Mouse (Mus musculus) ovary, postnatal 14 days (tissue): ENCODE results near the gene Ttc3.
A peak's percentile ranks its signal among the peaks of the same experiment; 100 is the strongest.
"Not testable (repeated sequence)": the region's sequence is repeated elsewhere in the genome, so short reads cannot be mapped to it uniquely, and the experiment has no call there.

Experiments
- DNase-seq: peaks from one replicate; pipeline ENCODE4 v3.0.0; 2022; ENCODE audit warnings: low spot score

Gene Ttc3

DNA sequence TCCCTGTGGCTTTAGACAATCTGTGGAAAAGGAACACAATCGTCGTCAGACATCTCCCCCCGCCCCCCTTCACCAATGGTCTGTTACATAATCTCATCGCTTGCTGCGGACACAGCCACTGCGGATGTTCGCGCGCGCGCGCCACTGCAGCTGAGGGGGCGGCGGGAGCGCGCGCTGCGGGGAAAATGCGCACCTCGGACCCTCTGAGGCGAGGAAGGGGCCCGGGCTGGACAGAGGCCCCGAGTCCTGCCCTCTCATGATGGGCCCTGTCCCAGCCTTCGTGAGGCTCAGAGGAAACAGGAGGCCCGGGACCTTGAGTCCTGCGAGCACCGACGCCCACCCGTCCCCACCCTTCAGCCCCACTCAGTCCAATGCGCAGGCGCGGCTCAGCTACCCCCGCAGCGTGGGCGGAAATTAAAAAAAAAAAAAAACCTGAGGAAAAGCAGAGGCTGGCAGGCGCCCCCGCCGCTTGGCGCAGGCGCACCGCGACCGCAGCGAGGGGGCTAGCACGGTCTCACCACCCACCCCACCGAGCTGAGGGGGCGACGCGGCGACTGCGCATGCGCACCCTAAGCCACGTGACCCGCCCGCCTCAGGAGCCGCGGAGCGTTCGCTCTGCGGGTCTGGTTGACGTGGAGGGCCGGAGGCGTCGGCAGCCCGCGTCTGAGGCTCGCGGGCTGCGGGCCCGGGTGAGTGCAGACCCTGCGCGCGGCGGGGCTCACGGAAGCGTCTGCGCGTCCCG, at the start of gene Ttc3:
Gene Ttc3, plus strand, starts transcription at position 446 of the 742 bp plus-strand sequence.
- peak; percentile 92 for DNase-seq

DNA sequence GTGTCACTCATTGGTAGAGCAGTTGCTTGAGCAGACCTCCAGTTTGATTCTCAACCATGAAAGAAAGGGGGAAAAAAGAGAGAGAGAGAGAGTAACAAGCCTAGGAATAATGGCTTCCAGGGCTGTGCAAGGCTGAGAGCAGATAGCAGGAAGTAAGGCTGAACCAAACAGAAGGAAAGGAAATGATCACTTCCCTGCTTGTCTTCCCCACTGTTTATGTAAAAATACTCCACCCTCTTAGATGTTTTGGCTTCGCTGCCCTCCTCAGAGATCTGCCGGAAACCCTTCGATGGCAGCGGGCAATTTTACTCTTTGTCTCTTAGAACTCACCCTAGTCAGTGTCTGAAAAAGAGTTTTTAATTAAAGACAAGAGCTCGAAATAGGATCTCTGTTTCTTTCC, 46.7 kb upstream of the Ttc3 start:
- no peak for DNase-seq

DNA sequence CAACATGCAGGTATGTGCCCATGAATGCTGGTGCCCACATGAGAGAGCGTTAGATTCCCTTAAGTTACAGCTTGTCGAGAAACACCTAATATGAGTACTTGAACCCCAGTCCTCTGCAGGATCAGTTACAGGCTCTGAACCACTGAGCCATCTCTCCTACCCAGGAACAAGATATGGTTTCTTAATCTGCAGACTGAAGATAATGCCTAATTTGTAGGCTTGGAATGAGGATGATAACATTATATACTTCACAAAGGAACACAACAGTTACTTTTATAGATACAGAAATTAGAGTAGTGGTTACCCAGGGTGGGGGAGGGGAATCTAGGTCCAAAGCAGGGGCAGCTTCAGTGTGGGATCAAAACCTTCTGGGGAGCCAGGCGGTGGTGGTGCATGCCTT, 44.4 kb upstream of the Ttc3 start:
- no peak for DNase-seq

DNA sequence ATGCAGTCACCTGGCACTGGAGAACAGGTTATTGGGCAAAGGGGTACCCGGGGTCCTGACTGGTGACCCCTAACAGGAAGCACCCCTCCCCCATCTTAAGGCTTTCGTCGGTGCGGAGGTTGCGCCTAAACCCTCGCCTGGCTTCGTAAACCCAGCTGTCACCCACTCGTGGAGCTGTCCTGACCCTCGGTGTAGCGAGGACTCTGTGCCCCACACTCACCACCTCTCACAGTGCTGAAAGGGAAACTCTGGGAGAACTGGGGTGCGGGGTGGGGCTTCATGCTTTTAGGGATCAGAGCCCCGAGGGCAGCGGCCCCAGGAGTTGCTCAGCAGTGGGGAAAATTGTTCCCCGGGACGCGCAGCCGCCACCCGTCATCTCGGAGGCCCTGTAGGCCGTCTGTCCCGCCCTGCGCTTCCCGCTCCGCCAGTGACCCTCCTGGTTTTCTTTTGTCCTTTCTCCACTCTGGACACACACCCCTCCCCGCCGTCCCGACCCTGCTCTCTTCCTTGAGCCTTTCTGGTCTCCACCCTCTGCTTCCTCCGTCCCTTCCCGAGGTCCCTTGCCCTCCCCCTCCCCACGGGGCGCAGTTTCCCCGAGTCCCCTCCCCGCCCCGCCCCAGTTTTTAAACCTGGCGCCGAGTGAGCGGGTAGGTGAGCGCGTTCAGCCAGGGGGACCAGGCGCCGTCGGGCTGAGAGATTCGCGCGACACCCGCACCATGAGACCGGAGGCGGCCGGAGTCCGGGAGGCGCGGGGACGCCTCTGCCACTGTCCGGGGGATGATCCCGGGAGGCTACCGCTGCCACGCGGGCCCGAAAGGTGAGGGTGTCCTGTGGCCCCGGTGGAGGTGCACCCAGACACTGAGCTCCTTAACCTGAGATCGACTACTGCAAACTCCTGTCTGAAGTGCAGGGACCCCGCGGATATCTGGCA, 42.4 kb upstream of the Ttc3 start, which contains the start of gene Ripply3:
Gene Ripply3, plus strand, starts transcription at position 640 of the 931 bp plus-strand sequence.
- DNase-seq: peak; percentile 25

DNA sequence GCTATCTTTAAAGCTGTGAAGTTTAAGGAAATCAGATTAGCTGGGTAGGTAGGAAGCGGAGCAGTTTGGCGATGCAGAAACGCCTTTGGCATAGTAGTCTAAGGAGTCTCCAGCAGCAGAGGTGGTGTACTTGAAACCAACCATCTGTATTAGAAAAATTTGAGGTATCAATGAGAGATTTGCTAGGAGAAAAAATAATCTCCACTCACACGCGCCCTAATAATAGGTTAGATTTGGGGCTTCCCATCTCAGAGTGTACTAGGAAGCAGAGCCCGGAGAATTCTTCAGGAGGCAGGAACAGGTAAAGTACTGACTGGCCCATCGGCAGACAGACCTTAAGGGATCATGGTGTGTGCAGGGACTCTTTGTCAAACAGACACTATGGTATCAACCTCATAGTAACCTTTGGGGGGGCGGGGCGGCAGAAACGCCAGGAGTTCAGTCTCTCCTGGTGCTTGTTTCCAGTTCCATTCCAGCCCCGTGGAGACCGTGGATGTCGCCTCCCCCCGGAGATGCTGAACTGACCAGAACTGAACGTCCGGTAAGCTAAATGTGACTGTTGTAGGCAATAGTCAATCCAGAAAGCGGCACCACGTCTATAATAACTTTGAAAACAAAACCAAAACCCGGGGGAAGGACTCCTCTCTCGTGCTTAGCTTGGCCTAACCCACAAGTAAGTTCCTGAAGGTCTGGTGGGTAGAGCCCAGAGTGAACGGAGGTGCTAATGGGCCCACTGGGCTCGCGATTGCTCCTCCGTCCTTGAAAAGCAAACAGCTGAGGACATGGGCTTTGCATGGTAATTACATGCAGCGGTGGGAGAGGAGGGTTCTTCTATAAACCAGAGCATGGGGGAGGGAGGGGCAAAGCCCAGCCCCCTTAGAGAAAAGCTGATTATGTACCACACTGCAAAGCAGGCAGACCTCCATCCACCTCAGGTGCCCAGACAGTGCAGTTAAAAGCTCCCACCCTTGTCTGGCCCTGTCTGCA, 41.2 kb upstream of the Ttc3 start:
- DNase-seq: no peak

DNA sequence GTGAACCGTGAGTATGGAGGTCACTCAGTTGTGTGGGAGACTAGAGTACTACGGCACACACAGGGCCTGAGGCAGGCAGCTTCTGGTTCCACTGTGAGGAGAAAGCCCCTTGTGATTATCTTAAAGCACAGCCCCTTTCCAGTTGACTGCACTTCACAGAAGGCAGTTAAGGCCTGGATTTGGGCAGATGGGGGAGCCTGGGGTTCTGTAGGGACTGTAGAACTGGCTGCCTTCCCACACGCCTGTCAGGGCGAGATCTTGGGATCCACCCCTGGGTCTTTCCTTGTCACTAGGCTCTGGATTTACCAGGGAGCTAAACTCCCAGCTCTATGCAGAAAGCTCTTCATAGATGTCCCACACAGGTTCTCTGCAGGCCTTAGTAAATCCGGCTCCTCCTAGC, 40.0 kb upstream of the Ttc3 start:
- no peak for DNase-seq

DNA sequence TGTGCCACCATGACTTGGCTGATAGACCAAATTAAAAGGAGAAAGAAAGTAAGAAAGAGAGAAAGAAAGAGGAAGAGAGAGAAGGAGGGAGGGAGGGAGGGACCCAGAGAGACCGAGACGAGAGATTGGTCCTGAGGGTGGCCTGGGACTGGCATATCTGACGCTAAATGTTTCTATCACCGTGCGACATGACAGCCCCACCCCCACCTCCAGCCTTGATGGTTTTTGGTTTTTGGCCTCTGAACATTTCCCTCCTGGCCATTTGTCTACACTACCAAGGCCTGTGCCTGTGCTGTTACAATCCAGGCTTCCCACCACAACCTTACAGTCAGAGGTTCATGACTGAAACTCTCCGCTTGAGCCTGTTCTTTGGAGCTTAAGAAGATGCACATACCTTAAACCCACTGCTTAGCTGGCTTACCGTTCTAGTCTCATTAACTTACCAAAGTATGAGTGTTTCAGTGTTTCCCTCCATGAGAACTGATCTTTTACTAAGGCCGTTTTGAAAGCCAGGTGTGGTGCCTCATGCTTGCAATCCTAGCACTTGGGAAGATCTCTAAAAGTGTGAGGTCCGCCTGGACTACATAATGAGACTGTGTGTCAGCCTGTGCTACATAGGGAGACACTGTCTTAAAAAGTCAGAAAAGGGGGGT, 39.1 kb upstream of the Ttc3 start:
- DNase-seq: no peak

DNA sequence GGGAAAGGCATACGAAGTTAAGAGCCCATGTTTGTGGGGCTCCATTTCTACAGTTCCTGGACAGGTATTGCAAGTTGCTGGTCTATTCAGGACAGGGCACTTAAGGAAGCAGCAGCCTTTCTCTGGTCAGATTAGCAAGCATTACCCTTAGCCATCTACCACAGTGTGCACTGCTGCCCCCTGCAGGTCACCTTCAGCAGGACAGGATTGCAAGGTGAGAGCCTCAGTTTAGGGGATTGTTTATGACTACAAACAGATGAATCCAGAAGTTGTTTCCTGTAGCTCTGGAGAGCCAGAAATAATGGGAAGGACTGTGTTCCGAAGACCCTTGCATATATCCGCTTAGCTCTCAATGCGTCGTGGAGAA, 38.5 kb upstream of the Ttc3 start:
- DNase-seq: peak; percentile 52

DNA sequence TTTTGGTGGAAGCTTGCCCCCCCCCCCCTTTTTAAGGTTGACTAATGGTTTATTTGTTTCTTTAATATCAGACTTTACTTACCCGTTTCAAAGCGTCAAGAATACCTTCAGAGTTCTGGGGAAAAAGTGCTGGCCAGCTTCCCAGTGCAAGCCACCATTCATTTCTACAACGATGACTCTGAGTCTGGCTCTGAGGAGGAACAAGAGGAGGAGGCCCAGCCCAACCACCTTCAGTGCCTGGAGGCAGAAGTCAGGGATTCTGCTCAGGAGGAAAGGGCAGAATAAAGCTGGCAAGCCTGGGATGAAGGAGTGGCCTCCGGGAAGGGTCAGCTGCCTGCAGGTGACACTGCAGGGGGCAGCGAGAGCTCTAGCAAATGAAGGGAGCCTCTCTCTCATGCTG, 34.8 kb upstream of the Ttc3 start:
- no peak for DNase-seq

DNA sequence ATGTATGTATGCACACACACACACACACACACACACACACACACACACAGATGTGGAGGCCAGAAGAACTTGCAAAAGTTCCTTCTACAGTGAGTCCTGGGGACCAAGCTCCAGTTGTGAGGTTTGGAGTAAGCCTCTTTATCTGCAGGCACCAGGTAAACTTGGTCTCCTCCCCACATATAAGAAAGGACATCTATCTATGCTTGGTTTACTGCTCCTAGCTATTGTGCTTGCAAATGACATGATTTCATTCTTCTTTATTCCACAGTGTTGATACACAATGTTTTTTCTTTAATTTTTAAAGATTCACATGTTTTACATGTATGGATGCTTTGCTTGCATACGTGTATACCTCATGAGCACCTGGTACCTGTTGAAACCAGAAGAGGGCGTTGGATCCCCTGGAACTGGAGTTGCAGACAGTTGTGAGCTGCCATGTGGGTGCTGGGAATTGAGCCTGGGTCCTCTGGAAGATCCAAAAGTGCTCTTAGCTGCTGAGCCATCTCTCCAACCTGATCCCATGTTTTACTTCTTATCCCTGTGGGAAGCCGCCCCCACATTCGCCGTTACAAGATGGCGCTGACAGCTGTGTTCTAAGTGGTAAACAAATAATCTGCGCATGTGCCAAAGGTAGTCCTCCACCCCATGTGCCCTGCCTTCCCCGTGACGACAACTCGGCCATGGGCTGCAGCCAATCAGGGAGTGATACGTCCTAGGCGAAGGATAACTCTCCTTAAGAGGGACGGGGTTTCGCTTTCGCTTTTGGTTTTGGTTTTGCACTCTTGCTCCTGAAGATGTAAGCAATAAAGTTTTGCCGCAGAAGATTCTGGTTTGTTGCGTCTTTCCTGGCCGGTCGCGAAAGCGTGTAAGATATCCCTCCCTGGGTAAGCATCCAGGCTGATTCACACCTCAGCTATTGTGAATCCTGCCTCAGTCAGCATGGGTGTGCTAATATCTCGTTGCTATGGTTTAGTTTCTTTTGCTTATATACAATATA, 31.0 kb upstream of the Ttc3 start:
- DNase-seq: not testable (repeated sequence)

DNA sequence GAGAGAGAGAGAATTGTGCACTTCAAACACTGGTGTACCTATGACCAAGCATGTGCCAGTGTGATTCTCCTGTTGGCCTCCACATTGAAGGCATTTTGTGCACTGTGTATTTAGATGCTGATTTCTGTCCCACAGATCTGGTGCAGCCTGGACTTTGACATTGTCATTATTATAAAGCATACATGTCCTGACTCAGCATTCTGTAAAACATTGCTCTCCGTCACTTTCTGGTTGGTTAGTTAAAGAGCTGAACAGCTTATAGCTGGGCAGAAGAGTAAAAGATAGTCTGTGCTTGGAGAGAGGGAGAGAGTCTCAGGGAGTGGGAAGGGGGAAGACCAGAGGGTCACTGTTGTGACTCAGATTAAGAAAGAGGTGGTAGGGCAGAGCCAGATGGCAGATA, 24.7 kb upstream of the Ttc3 start:
- DNase-seq: no peak

DNA sequence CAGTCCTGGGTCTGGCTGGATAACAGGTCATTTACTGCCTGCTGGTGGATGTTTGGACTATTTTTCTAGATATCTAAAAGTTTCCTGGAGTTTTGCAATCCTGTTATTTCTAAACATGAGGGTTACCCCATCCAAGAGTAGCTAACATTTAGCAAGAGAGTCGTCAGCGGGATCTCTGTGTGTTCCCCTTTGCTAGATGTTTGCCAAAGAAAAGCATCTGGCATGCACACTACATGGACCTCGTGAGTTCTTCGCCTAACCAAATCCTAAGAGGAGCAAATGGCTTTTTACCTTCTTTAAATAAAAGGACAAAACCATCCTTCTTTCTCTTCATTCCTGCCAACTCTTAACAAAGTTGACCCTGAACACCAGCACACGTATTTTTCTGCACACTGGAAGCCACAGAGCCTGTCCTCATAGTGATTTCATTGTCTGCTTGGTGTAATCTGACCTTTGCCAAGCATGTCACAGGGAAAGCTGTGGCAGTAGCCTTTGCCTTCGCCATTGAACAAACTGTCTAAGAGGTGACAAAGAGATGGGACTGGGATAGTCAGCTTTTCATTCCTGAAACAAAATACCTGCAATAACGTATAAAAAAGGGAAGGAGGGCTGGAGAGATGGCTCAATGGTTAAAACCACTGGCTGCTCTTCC, 23.2 kb upstream of the Ttc3 start:
- DNase-seq: no peak

DNA sequence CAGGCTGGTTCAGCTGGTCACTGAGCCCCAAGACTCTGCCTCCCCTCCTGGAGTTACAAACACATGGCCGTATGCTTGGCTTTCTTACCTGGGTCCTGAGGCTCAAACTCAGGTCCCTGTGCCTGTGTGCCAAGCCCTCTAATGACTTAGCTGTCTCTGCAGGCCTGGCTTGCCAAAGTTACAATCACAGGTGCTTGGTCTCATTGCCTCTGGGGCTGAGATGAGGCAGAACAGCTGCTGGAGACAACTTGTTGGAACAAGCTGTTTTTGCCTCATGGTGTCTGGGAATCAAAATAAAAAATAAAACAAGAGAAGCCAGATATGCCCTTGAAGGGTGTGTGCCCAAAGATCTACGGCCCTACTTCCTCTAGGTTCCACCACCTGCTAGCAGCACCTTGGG, 21.6 kb upstream of the Ttc3 start:
- no peak for DNase-seq

DNA sequence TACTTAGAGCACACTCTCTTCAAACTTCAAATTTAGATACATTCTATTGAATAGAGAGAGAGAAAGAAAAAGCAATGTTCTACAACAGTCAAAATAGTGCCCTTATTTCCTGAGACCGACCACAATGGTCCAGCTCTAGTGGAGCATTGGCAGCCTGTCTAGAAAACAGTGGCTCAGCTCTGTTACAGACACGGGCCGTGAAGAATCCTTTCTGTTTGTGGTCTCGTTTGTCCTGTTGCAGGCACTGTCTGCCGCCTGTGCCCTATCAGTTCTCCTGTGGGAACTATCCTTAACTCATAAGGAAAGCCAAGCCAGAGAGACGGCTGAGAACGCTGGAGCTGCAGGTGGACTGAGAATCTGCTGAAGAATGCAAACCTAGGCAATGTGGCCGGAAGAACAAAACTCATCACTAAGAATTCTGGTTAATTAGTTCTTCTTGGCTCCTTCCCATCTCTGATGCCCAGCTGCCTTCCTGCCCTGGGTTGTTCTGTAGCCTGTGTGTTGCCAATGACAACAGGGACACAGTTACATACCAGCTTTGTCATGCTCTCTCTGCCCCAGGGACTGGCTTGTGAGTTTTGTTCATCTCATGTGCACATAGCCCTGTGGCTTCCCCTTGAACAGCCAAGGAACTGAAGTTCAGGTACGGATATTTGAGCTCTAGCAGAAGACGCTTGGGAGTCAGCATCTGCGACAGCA, 20.7 kb upstream of the Ttc3 start:
- no peak for DNase-seq

DNA sequence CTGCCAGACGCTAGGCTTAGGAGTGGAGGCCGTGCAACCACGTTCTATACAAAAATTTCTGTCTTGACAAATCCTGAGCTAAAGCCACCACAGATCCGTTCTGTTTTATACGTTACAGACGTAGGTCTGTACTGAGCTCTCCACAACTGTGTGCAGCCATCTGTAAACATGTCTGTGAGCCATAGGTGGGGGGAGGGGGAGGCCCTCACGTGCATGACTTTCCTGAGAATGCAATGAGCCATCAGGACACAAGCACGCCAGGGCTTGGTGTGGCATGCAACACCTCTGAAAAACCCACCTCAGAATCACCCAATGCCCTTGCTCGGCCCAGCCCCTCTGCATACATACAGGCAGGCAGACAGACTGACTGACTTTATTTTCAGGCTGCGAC, 20.1 kb upstream of the Ttc3 start:
- no peak for DNase-seq

DNA sequence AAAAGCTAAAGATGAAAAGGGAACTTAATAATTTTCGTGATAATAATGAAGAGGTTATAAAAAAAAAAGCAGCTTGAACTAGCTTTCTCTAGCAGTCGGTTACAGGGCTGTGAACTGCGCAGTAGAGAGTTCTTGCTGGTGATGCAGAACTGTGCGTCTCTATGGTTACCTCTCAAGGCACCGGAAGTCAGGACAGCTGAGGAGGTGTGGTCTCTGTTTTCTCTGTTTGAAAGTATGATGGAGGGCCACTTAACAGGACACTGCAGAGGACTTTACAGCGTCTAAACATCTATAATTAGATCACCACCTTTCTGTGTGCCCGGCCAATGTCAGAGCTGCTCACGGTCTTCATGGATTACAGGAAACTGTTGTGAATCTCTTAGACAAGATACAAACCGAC, 16.0 kb upstream of the Ttc3 start:
- DNase-seq: no peak

DNA sequence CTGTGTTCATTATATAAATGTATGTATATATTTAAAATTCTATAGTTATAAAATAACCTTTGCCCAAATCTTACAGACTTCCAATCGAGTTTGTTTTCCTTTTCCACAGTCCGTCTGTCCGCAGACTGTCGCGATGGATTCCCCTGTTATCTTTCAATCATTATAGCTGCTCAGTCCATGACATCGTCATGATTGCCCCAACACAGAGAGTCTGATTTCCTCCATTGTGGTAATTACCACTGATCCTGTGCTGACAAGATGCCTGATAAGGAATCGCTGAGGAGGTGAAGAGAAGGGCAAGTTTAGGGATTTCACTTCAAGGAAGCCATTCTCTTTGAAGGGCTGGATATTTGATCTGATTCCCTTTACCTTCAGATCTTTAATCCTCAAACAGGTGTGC, 14.4 kb upstream of the Ttc3 start:
- DNase-seq: no peak

DNA sequence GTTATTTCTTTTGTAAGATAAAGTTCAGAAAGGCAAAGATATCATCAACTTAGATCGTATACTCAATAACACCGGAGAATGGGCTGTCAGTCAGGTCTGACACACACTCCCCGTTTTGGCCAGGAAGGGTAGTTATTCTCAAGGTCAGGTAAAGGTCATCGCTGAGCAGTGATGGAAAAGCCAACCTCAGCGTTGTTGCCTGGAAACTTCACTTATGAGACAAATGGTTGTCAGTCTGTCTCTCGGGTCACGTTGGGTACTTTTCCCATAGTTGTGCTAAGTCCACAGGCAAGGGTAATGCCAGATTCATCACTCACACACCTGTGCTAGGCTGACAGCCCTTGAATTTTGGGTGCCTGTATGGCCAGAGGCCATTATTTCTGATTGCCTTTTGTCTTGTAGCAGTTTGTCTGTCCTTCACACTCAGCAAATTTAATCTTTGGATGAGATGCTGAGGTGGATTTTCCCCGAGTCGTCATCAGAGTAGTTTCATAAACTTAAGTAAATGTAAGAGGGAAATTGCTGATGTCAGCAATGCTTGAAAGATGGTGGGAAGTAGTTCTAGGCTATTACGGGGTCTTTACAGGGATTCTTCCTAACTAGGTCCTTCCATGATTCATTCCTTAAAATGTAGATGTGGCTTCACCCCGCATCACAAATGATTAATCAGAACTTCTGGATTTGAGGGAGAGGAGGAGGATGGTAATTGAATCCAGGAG, 13.5 kb upstream of the Ttc3 start:
- DNase-seq: no peak

DNA sequence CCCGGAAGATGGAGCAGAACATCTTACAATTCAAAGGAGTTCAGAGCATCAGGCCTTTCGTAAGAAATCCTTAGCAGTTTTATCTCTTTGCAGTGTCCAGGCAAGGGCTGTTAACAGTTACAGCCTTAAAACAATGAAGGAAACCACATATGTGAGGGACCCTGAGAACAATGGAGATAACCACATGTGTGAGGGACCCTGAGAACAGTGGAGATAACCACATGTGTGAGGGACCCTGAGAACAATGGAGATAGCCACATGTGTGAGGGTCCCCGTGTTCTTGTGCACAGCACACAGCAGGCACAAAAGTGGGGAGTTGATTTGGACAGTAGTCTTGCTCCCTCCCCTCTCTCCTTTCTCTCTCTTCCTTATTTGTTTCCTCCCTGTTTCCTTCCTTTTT, 12.3 kb upstream of the Ttc3 start:
- no peak for DNase-seq
